Mouse (Mus musculus): ENCODE results near the gene Tcam1. TPM values are rescaled to one million over a fixed set of nuclear protein-coding genes. Genes with fewer than 3 reads are reported as not detected.

The Tcam1 gene
- polyA plus RNA-seq, 1 experiment from 2014 or later: 0.15 TPM

DNA sequence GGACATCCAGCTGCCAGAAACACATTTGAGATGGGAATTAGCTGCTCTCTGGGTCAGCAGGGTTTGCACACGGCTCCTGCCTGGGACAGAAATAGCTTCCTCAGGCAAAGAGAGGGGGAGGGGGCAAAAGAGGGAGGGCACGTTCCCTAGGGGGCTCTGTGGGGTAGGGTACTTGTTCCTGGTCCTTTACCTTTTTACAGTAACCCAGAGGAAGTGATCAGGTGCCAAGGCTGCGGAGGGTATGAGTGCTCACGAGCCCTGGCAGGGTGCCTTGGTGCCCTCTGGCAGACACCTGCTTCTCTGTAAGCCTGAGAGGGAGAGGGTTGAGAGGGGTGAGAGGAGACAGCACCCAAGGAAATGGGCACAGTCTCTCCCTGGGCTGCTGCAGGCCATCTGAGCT is 56.0 kb downstream of the Tcam1 start:
- no peaks in the 10 kb centered on the region for H3K9me3 ChIP-seq
- no peaks in the 10 kb centered on the region for H3K36me3 ChIP-seq (replicated peaks)
- WGBS: 68% methylated on average over 4 of the region's 4 CpGs
- no peak for DNase-seq (ENCODE audit: extremely low spot score, low spot score)
- H3K27ac ChIP-seq: no peak overlapping the region
- H3K27me3 ChIP-seq (ENCODE audit: poor library complexity, severe bottlenecking): no peaks in the 10 kb centered on the region
- no peak overlapping the region for H3K4me3 ChIP-seq
- H3K4me1 ChIP-seq: peaks cover 24% of the 10 kb centered on the region

DNA sequence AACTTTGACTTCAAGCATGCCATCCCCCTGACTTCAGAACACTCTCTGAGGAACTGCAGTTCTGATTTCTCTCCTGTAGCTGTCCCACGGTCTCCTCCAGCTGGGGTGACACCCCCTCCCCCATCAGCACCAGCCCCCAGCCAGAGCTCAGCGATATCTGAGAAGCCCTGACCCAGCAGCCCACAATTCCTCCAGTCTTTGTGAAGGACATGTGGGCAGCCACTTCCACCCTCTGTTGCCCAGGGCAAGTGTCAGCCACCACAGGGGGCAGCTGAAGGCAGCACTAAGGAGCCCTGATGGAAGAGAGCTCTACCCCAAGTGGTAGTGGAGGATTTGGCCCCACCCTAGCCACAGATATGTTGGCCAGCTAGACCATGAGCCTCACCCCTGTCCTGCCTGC is 57.6 kb downstream of the Tcam1 start:
- no peak for DNase-seq (ENCODE audit: extremely low spot score, low spot score)
- Histone ChIP-seq H3K36me3 (replicated peaks) (no peaks in the 10 kb centered on the region), H3K27me3 (ENCODE audit: poor library complexity, severe bottlenecking) (no peaks in the 10 kb centered on the region), H3K4me3 (no peak overlapping the region), H3K27ac (no peak overlapping the region), H3K4me1 (peaks cover 23% of the 10 kb centered on the region), H3K9me3 (no peaks in the 10 kb centered on the region)
- 23% methylated on average over 2 of the region's 2 CpGs for WGBS

DNA sequence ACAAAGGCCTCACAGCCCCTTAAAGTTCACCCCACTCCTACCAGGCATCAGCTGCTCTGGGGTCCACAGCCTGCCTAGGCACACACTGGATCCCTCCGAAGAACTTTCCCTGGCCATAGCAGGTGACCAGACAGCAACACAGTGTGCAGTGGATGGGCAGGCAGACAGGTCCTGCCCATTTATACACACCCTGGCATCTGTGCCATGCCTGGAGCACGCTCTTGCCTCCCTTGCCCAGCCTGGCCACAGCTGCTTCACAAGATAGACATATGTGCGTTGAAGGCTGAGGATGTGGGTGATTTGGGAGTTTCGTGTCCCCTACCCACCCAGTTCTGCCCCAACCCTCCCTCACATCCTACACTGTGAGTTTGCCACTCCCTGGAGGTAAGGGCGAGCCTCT is 61.6 kb downstream of the Tcam1 start:
- no peaks in the 10 kb centered on the region for H3K36me3 ChIP-seq (replicated peaks)
- WGBS: 81% methylated on average over 5 of the region's 5 CpGs
- peak overlapping the region; percentile 16; the same call in 1 of the 2 replicates for H3K27ac ChIP-seq
- no peaks in the 10 kb centered on the region for H3K9me3 ChIP-seq
- H3K27me3 ChIP-seq (ENCODE audit: poor library complexity, severe bottlenecking): no peaks in the 10 kb centered on the region
- no peak overlapping the region for H3K4me3 ChIP-seq
- DNase-seq (ENCODE audit: extremely low spot score, low spot score): no peak
- peaks cover 31% of the 10 kb centered on the region for H3K4me1 ChIP-seq

Other genes with a start within 250 kb of the Tcam1 start
- 84.0 and 87.1 TPM in 2 replicates for gene Dcaf7, start 239.8 kb upstream of the Tcam1 start, polyA plus RNA-seq (2016; fragmentation: Nextera tagmentation; extraction: Ambion mirVana)
- gene Taco1, start 210.6 kb upstream of the Tcam1 start, polyA plus RNA-seq (2016; fragmentation: Nextera tagmentation; extraction: Ambion mirVana): 15.1 and 15.4 TPM in 2 replicates
- gene Map3k3, start 192.1 kb upstream of the Tcam1 start, polyA plus RNA-seq (2016; fragmentation: Nextera tagmentation; extraction: Ambion mirVana): 16.1 and 18.2 TPM in 2 replicates
- gene Gm10840, start 115.8 kb upstream of the Tcam1 start, polyA plus RNA-seq (2016; fragmentation: Nextera tagmentation; extraction: Ambion mirVana): 0.82 TPM in 1 of 2 replicates, not detected in the other
- gene Limd2, start 115.8 kb upstream of the Tcam1 start, polyA plus RNA-seq (2016; fragmentation: Nextera tagmentation; extraction: Ambion mirVana): 364 and 375 TPM in 2 replicates
- 41.4 and 41.9 TPM in 2 replicates for gene Strada, start 74.5 kb upstream of the Tcam1 start, polyA plus RNA-seq (2016; fragmentation: Nextera tagmentation; extraction: Ambion mirVana)
- 77.3 and 77.4 TPM in 2 replicates for gene Ccdc47, start 60.3 kb upstream of the Tcam1 start, polyA plus RNA-seq (2016; fragmentation: Nextera tagmentation; extraction: Ambion mirVana)
- 105 and 109 TPM in 2 replicates for gene Ddx42, start 59.7 kb upstream of the Tcam1 start, polyA plus RNA-seq (2016; fragmentation: Nextera tagmentation; extraction: Ambion mirVana)
- 101 and 102 TPM in 2 replicates for gene Ftsj3, start 20.6 kb upstream of the Tcam1 start, polyA plus RNA-seq (2016; fragmentation: Nextera tagmentation; extraction: Ambion mirVana)
- 431 and 435 TPM in 2 replicates for gene Psmc5, start 20.5 kb upstream of the Tcam1 start, polyA plus RNA-seq (2016; fragmentation: Nextera tagmentation; extraction: Ambion mirVana)
- gene Smarcd2, start 3.7 kb upstream of the Tcam1 start, polyA plus RNA-seq (2016; fragmentation: Nextera tagmentation; extraction: Ambion mirVana): 20.5 and 20.7 TPM in 2 replicates
- not detected in 2 replicates for gene Gh, start 25.2 kb downstream of the Tcam1 start, polyA plus RNA-seq (2016; fragmentation: Nextera tagmentation; extraction: Ambion mirVana)
- 0.82 and 1.2 TPM in 2 replicates for gene Cd79b, start 38.1 kb downstream of the Tcam1 start, polyA plus RNA-seq (2016; fragmentation: Nextera tagmentation; extraction: Ambion mirVana)
- 0.07 TPM in 1 of 2 replicates, not detected in the other for gene Scn4a, start 76.6 kb downstream of the Tcam1 start, polyA plus RNA-seq (2016; fragmentation: Nextera tagmentation; extraction: Ambion mirVana)
- not detected in 2 replicates for gene Prr29, start 88.8 kb downstream of the Tcam1 start, polyA plus RNA-seq (2016; fragmentation: Nextera tagmentation; extraction: Ambion mirVana)
- gene Icam2, start 111.4 kb downstream of the Tcam1 start, polyA plus RNA-seq (2016; fragmentation: Nextera tagmentation; extraction: Ambion mirVana): 14.8 and 17.5 TPM in 2 replicates
- 4.6 and 5.3 TPM in 2 replicates for gene Ern1, start 211.2 kb downstream of the Tcam1 start, polyA plus RNA-seq (2016; fragmentation: Nextera tagmentation; extraction: Ambion mirVana)

Data from forebrain, embryonic 10.5 days (tissue).